In genomic region chr13:58732776-58733175, GRCm38 (mm10) we compare ENCODE assay signal across 25 mouse cellular contexts.
DNase-seq lines count a peak whose midpoint lies in the region; ATAC-seq lines count a peak whose summit lies in the region.
"Had no signal": no experiment of that assay in that cellular context is flagged by ENCODE, and none has a peak within 500 bp of the region (broad histone marks: within the 10 kb centered on the region; RNA-seq: fewer than 3 reads in every experiment).

No protein-coding gene starts in this region.

- H3K27me3 ChIP-seq in intestine, embryonic 14.5 days (replicated peaks; ENCODE audit: control insufficient read depth, insufficient read depth, low read length) = no peaks in the 10 kb centered on the region
- H3K27me3 ChIP-seq in intestine, embryonic 15.5 days (replicated peaks) = no peaks in the 10 kb centered on the region
- H3K27me3 ChIP-seq: heart, embryonic 13.5 days had no signal

- no peaks in the 10 kb centered on the region for H3K36me3 ChIP-seq in intestine, embryonic 14.5 days (ENCODE audit: control insufficient read depth, insufficient read depth, low read length)
- H3K36me3 ChIP-seq in intestine, embryonic 15.5 days = no peaks in the 10 kb centered on the region
- H3K36me3 ChIP-seq: heart, embryonic 13.5 days; limb, embryonic 12.5 days; midbrain, embryonic 10.5 days had no signal

- H3K4me3 ChIP-seq in intestine, embryonic 14.5 days (ENCODE audit: low read depth, low read length) = no peak overlapping the region
- no peak overlapping the region for H3K4me3 ChIP-seq in intestine, embryonic 15.5 days (replicated peaks)
- H3K4me3 ChIP-seq: heart, embryonic 13.5 days; left cerebral cortex, adult 2 months; limb, embryonic 12.5 days; midbrain, embryonic 10.5 days; myocyte had no signal

- H3K9ac ChIP-seq in intestine, embryonic 14.5 days (ENCODE audit: low read length) = no peak overlapping the region
- no peak overlapping the region for H3K9ac ChIP-seq in intestine, embryonic 15.5 days
- H3K9ac ChIP-seq: heart, embryonic 13.5 days; limb, embryonic 12.5 days; liver, postnatal 0 days had no signal

- no peak for DNase-seq in intestine, embryonic 14.5 days (ENCODE audit: low spot score)
- peak; percentile 33 for DNase-seq in WW6 (ENCODE audit: low read depth, low spot score)
- peak; percentile 12 for DNase-seq in forelimb bud, embryonic 11.5 days (ENCODE audit: low read depth, low spot score)
- no peak for DNase-seq in neural tube, embryonic 10.5 days (ENCODE audit: extremely low spot score, low spot score)
- no peak for DNase-seq in gastrocnemius, adult 8-10 months (ENCODE audit: low spot score in 2 of 2)
- DNase-seq in gastrocnemius, postnatal 25 days = no peak
- DNase-seq: adrenal gland, postnatal 14 days; cerebellum, adult 2 months; cerebellum, postnatal 25 days; heart, postnatal 14 days; kidney, adult 18-20 months; kidney, postnatal 4 days; liver, postnatal 0 days; thymus, postnatal 14 days had no signal

- no peaks in the 10 kb centered on the region for H3K9me3 ChIP-seq in intestine, embryonic 14.5 days (ENCODE audit: control insufficient read depth, low read length)
- no peaks in the 10 kb centered on the region for H3K9me3 ChIP-seq in intestine, embryonic 15.5 days
- H3K9me3 ChIP-seq: heart, embryonic 13.5 days had no signal

- no peak overlapping the region for H3K4me2 ChIP-seq in intestine, embryonic 14.5 days (ENCODE audit: low read length)
- no peak overlapping the region for H3K4me2 ChIP-seq in intestine, embryonic 15.5 days (replicated peaks)
- H3K4me2 ChIP-seq: heart, embryonic 13.5 days; limb, embryonic 12.5 days; liver, embryonic 11.5 days had no signal

- 60% methylated on average over 3 of the region's 3 CpGs for WGBS in intestine, embryonic 14.5 days
- WGBS in intestine, embryonic 15.5 days = 48% methylated on average over 3 of the region's 3 CpGs

- 0 out of 2 replicates have a peak, but pooled peaks have one; percentile 23 for ATAC-seq in intestine, embryonic 14.5 days (replicated peaks; ENCODE audit: low FRiP score, low TSS enrichment, low read depth)
- no peak for ATAC-seq in intestine, embryonic 15.5 days
- ATAC-seq: liver, postnatal 0 days; lung, postnatal 0 days; midbrain, embryonic 16.5 days had no signal

- H3K27ac ChIP-seq in intestine, embryonic 14.5 days (ENCODE audit: low read depth) = no peak overlapping the region
- no peak overlapping the region for H3K27ac ChIP-seq in intestine, embryonic 15.5 days
- H3K27ac ChIP-seq: heart, embryonic 13.5 days; left cerebral cortex, adult 2 months; limb, embryonic 12.5 days; macrophage; midbrain, embryonic 10.5 days; stomach, postnatal 0 days had no signal

- H3K4me1 ChIP-seq in intestine, embryonic 14.5 days (replicated peaks; ENCODE audit: control insufficient read depth, insufficient read depth, low read length) = no peaks in the 10 kb centered on the region; the same call in 1 of the 2 replicates
- H3K4me1 ChIP-seq in intestine, embryonic 15.5 days (replicated peaks) = peaks cover 3% of the 10 kb centered on the region; the same call in 1 of the 2 replicates

Comparison
In these comparisons a context has a peak if more than half of its experiments do, and no peak if none do; other contexts are left out.
1. DNase-seq: peak in WW6 (single experiment) and forelimb bud, embryonic 11.5 days (single experiment); none in intestine, embryonic 14.5 days (single experiment), neural tube, embryonic 10.5 days (single experiment), gastrocnemius, adult 8-10 months (0 of 2) and gastrocnemius, postnatal 25 days (single experiment).